8 mouse cellular contexts compared by ENCODE assay signal in genomic region chr2:11501301-11502254, GRCm38 (mm10). TPM values are rescaled to one million over a fixed set of nuclear protein-coding genes. Genes with fewer than 3 reads are reported as not detected.
DNase-seq lines count a peak whose midpoint lies in the region; ATAC-seq and TF ChIP-seq lines count a peak whose summit lies in the region.

No protein-coding gene starts in this region.

- H3K27me3 ChIP-seq in embryonic facial prominence, embryonic 10.5 days (replicated peaks; ENCODE audit: low read depth, poor library complexity, severe bottlenecking), result peaks cover 30% of the 10 kb centered on the region
- no peaks in the 10 kb centered on the region for H3K27me3 ChIP-seq in intestine, postnatal 0 days (replicated peaks; ENCODE audit: control insufficient read depth, insufficient read depth, low read length)
- H3K27me3 ChIP-seq in midbrain, embryonic 10.5 days (ENCODE audit: low read depth, poor library complexity, severe bottlenecking), result peaks cover 31% of the 10 kb centered on the region

- no peaks in the 10 kb centered on the region for H3K9me3 ChIP-seq in embryonic facial prominence, embryonic 10.5 days
- H3K9me3 ChIP-seq in intestine, postnatal 0 days (ENCODE audit: control insufficient read depth), result no peaks in the 10 kb centered on the region
- H3K9me3 ChIP-seq in midbrain, embryonic 10.5 days (replicated peaks), result no peaks in the 10 kb centered on the region

- ATAC-seq in granulocyte monocyte progenitor cell, adult 5-6 weeks (replicated peaks; ENCODE audit: poor library complexity, severe bottlenecking), result peak; percentile 75
- peak; percentile 90 for ATAC-seq in intestine, postnatal 0 days

- peak; percentile 97 for TF ChIP-seq CTCF in intestine, postnatal 0 days (IDR thresholded peaks at IDR 0.05; ENCODE audit: low read depth)

- H3K4me1 ChIP-seq in embryonic facial prominence, embryonic 10.5 days, result peaks cover 36% of the 10 kb centered on the region
- no peaks in the 10 kb centered on the region; the same call in 1 of the 2 replicates for H3K4me1 ChIP-seq in intestine, postnatal 0 days (replicated peaks; ENCODE audit: control insufficient read depth, insufficient read depth, low read length)
- peaks cover 44% of the 10 kb centered on the region for H3K4me1 ChIP-seq in midbrain, embryonic 10.5 days

- peak overlapping the region; percentile 93 for H3K27ac ChIP-seq in embryonic facial prominence, embryonic 10.5 days (replicated peaks)
- peak overlapping the region; percentile 87 for H3K27ac ChIP-seq in intestine, postnatal 0 days (ENCODE audit: low read depth, low read length)
- H3K27ac ChIP-seq in midbrain, embryonic 10.5 days (replicated peaks), result peak overlapping the region; percentile 96

- WGBS in embryonic facial prominence, embryonic 10.5 days, result under 1% methylated on average over 76 of the region's 76 CpGs
- under 1% methylated on average over 75 of the region's 76 CpGs for WGBS in intestine, postnatal 0 days
- under 1% methylated on average over 76 of the region's 76 CpGs for WGBS in midbrain, embryonic 10.5 days

- peak overlapping the region; percentile 70 for H3K9ac ChIP-seq in intestine, postnatal 0 days (ENCODE audit: low read depth, low read length)

- H3K4me2 ChIP-seq in intestine, postnatal 0 days (replicated peaks; ENCODE audit: low read depth), result peak overlapping the region; percentile 95

- intact Hi-C loops in left cerebral cortex, postnatal 36 days (cut with DNase I), result loop anchor here (2.0 to 5.0 kb wide), 3 partner anchors 36 to 171 kb away; no protein-coding TSS in a partner anchor

- peak overlapping the region; percentile 74 for H3K4me3 ChIP-seq in embryonic facial prominence, embryonic 10.5 days
- H3K4me3 ChIP-seq in intestine, postnatal 0 days (ENCODE audit: low read depth, low read length), result peak overlapping the region; percentile 61
- H3K4me3 ChIP-seq in midbrain, embryonic 10.5 days, result peak overlapping the region; percentile 74

- H3K36me3 ChIP-seq in embryonic facial prominence, embryonic 10.5 days (replicated peaks), result peaks cover 26% of the 10 kb centered on the region
- peaks cover 11% of the 10 kb centered on the region; the same call in 1 of the 2 replicates for H3K36me3 ChIP-seq in intestine, postnatal 0 days (ENCODE audit: control insufficient read depth, insufficient read depth)
- H3K36me3 ChIP-seq in midbrain, embryonic 10.5 days, result peaks cover 25% of the 10 kb centered on the region

- peak; percentile 95 for DNase-seq in adrenal gland, postnatal 10 days
- DNase-seq in embryonic facial prominence, embryonic 10.5 days (ENCODE audit: low spot score), result peak; percentile 94
- DNase-seq in left cerebral cortex, postnatal 36 days (ENCODE audit: low spot score in 2 of 2), result peak; percentile 92
- peak; percentile 91 for DNase-seq in midbrain, embryonic 10.5 days (ENCODE audit: low spot score)
- peak; percentile 90 for DNase-seq in right cerebral cortex, postnatal 36 days (ENCODE audit: low spot score in 2 of 2)
- peak; percentile 87 to 92 for DNase-seq in urinary bladder, postnatal 4 days (ENCODE audit: low spot score in 2 of 2)

RNA-seq across cellular contexts. Expression of gene Pfkfb3, which starts 52.3 kb away (rescaled TPM):
- total RNA-seq in adrenal gland, postnatal 10 days (2021), result 100 to 1,000 TPM; 107 to 116 TPM
- 15.4 and 17.0 TPM in 2 replicates for polyA plus RNA-seq in embryonic facial prominence, embryonic 10.5 days (2016; fragmentation: Nextera tagmentation; extraction: Ambion mirVana)
- 44.8 and 74.9 TPM in 2 replicates for total RNA-seq in granulocyte monocyte progenitor cell, adult 5-6 weeks (2014; fragmentation: Nextera tagmentation)
- total RNA-seq in granulocyte monocyte progenitor cell, adult 5-6 weeks (2017), result 43.8 and 44.8 TPM in 2 replicates
- polyA plus RNA-seq in intestine, postnatal 0 days (2015; fragmentation: Nextera tagmentation; extraction: Ambion mirVana), result 12.7 and 13.4 TPM in 2 replicates
- total RNA-seq in left cerebral cortex, postnatal 36 days (2021), result 10 to 100 TPM; 25.0 to 32.4 TPM
- 13.3 TPM in 2 replicates for polyA plus RNA-seq in midbrain, embryonic 10.5 days (2016; fragmentation: Nextera tagmentation; extraction: Ambion mirVana)

Comparison
In these comparisons a context has a peak if more than half of its experiments do, and no peak if none do; other contexts are left out.
1. Peak in every context shown above with its lines: DNase-seq, ATAC-seq, H3K4me3 ChIP-seq and H3K27ac ChIP-seq.